Mouse (Mus musculus) ES-Bruce4 (cell line): ENCODE results near the gene Lat2. TPM values are rescaled to one million over a fixed set of nuclear protein-coding genes. Genes with fewer than 3 reads are reported as not detected.

ENCODE experiments used
- H3K27ac ChIP-seq: 2 replicates; pipeline ENCODE4 v1.5.1; 2012; ENCODE audit warnings: low read length, inconsistent platforms; ENCODE audit not compliant: insufficient read depth
- H3K27me3 ChIP-seq: 2 replicates; pipeline ENCODE4 v1.6.1; 2012; ENCODE audit warnings: mild to moderate bottlenecking, low read length, inconsistent platforms; ENCODE audit not compliant: control insufficient read depth, poor library complexity, insufficient read depth, severe bottlenecking
- H3K36me3 ChIP-seq: 2 replicates; pipeline ENCODE4 v1.6.1; 2012; ENCODE audit warnings: inconsistent platforms, mild to moderate bottlenecking, low read length, moderate library complexity; ENCODE audit not compliant: control insufficient read depth, poor library complexity, insufficient read depth, severe bottlenecking
- H3K4me1 ChIP-seq: one replicate; pipeline ENCODE4 v1.8.1; 2011; ENCODE audit warnings: low read length; ENCODE audit not compliant: control insufficient read depth, insufficient read depth
- H3K4me3 ChIP-seq: 2 replicates; pipeline ENCODE4 v1.5.1; 2011; ENCODE audit warnings: low read depth, mild to moderate bottlenecking, low read length
- H3K9ac ChIP-seq: 2 replicates; pipeline ENCODE4 v1.6.1; 2012; ENCODE audit warnings: low read depth, mild to moderate bottlenecking, inconsistent platforms; ENCODE audit not compliant: poor library complexity, severe bottlenecking
- H3K9me3 ChIP-seq: replicated peaks from 2 replicates; pipeline ENCODE4 v1.6.1; 2012; ENCODE audit warnings: mild to moderate bottlenecking, low read length, inconsistent platforms; ENCODE audit not compliant: control insufficient read depth, poor library complexity, insufficient read depth, severe bottlenecking
- CTCF ChIP-seq: IDR thresholded peaks from one replicate; pipeline ENCODE4 v1.8.1; 2011; ENCODE audit warnings: low read depth, low read length
- EP300 ChIP-seq: IDR thresholded peaks from 2 replicates; pipeline ENCODE4 v1.6.1; 2011; ENCODE audit warnings: low read depth, low read length; ENCODE audit not compliant: insufficient read depth
- POLR2A ChIP-seq: IDR thresholded peaks from one replicate; pipeline ENCODE4 v1.8.1; 2011; ENCODE audit warnings: low read length; ENCODE audit not compliant: insufficient read depth
- polyA plus RNA-seq: library from polyadenylated mRNA; stranded (reverse); fragments of >200 nt; gene quantifications from 2 replicates; pipeline ENCODE4 v1.2.4, GENCODE M21; 2011; ENCODE audit warnings: low read depth; ENCODE audit not compliant: missing spikeins, insufficient read depth, insufficient read length

The Lat2 gene
- polyA plus RNA-seq, 1 experiment, result 2.2 TPM

GRCm38 (mm10) chr5:134620457-134620856, 5.6 kb upstream of the Lat2 start:
- TF ChIP-seq EP300 (no peak), POLR2A (no peak), CTCF (no peak)
- H3K36me3 ChIP-seq, result peaks cover 53% of the 10 kb centered on the region
- no peak overlapping the region for H3K4me3 ChIP-seq
- no peaks in the 10 kb centered on the region for H3K9me3 ChIP-seq
- H3K27me3 ChIP-seq, result no peaks in the 10 kb centered on the region
- H3K9ac ChIP-seq, result no peak overlapping the region
- no peak overlapping the region for H3K27ac ChIP-seq
- no peaks in the 10 kb centered on the region for H3K4me1 ChIP-seq

GRCm38 (mm10) chr5:134617071-134617470, 2.2 kb upstream of the Lat2 start:
- H3K36me3 ChIP-seq, result peaks cover 22% of the 10 kb centered on the region
- no peaks in the 10 kb centered on the region for H3K27me3 ChIP-seq
- TF ChIP-seq CTCF (peak; percentile 96), EP300 (no peak), POLR2A (no peak)
- no peak overlapping the region for H3K27ac ChIP-seq
- no peak overlapping the region for H3K4me3 ChIP-seq
- no peak overlapping the region for H3K9ac ChIP-seq
- no peaks in the 10 kb centered on the region for H3K9me3 ChIP-seq
- no peaks in the 10 kb centered on the region for H3K4me1 ChIP-seq

GRCm38 (mm10) chr5:134615780-134616179, 955 bp upstream of the Lat2 start:
- no peaks in the 10 kb centered on the region for H3K9me3 ChIP-seq
- H3K36me3 ChIP-seq, result peaks cover 11% of the 10 kb centered on the region
- TF ChIP-seq CTCF (no peak), EP300 (no peak), POLR2A (no peak)
- no peaks in the 10 kb centered on the region for H3K27me3 ChIP-seq
- H3K4me1 ChIP-seq, result no peaks in the 10 kb centered on the region
- H3K4me3 ChIP-seq, result no peak overlapping the region
- no peak overlapping the region for H3K9ac ChIP-seq
- no peak overlapping the region for H3K27ac ChIP-seq

DNA sequence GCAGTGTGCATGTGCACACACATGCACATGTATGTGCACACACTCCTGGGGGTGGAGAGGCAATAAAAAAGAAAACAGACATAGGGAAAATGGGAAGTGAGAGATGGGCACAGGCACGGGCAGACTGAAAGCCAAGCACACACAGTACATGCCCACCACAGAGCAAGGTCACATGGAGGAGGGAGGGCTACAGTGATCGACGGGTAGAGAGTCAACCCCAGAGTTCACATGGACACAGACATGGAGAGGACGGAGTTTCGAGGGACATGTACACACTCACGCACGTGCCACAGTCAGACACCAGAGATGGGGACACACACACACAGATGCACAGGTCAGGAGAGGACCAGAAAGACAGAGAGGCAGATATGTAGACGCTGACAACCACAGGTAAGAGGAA, 555 bp upstream of the Lat2 start:
- H3K27me3 ChIP-seq, result no peaks in the 10 kb centered on the region
- no peak overlapping the region for H3K27ac ChIP-seq
- H3K9me3 ChIP-seq, result no peaks in the 10 kb centered on the region
- H3K4me3 ChIP-seq, result no peak overlapping the region
- no peak for TF ChIP-seq EP300
- no peak for TF ChIP-seq CTCF
- no peak for TF ChIP-seq POLR2A
- no peaks in the 10 kb centered on the region for H3K4me1 ChIP-seq
- no peak overlapping the region for H3K9ac ChIP-seq
- H3K36me3 ChIP-seq, result peaks cover 11% of the 10 kb centered on the region

DNA sequence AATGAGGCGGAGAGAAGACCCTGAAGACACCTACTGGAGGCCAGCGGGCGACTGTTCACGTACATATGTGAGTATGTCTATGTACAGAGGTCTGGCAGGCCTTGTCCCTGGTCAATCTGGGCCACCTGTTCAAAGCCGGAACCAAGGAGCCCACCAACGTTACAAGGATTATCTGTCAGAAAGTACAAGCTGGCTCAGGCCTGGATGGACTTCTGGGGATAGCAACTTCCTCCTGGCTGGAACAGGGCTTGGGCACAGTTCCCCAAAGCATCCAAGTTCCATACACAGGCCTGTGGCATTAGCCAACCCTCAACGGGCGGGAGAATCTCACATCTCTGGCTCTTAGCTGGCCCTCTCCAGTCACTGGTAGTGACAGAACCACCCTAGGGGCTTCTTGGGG, 529 bp downstream of the Lat2 start:
- TF ChIP-seq POLR2A (no peak), EP300 (no peak), CTCF (no peak)
- Histone ChIP-seq H3K36me3 (peaks cover under 1% of the 10 kb centered on the region; the same call in 1 of the 2 replicates), H3K9ac (no peak overlapping the region), H3K4me1 (no peaks in the 10 kb centered on the region), H3K4me3 (no peak overlapping the region), H3K9me3 (no peaks in the 10 kb centered on the region), H3K27ac (no peak overlapping the region), H3K27me3 (no peaks in the 10 kb centered on the region)

DNA sequence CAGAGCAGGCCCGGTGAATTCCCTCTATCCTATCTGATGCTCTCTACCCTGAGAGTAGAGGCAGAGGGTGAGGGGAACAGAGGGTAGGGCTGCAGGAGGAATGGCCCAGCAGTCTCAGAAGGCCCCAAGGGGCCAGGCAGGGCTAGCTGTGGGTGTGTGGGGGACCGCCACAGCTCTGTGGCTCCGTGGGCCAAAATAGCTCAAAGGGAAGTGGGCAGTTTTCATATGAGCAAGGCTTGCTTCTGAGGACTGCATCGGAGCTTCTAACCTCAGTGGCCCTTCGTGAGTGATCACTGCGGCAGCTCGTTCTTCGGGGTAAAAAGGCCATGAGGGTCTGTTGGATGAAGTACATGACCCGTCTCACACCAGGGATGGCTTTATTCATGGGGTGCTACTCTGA, 1.1 kb downstream of the Lat2 start:
- no peaks in the 10 kb centered on the region for H3K36me3 ChIP-seq
- H3K4me1 ChIP-seq, result no peaks in the 10 kb centered on the region
- no peaks in the 10 kb centered on the region for H3K27me3 ChIP-seq
- TF ChIP-seq EP300 (no peak), POLR2A (no peak), CTCF (no peak)
- H3K9ac ChIP-seq, result no peak overlapping the region
- H3K27ac ChIP-seq, result no peak overlapping the region
- H3K9me3 ChIP-seq, result no peaks in the 10 kb centered on the region
- H3K4me3 ChIP-seq, result no peak overlapping the region
